Mouse (Mus musculus) MEL (cell line): ENCODE measurements around the gene Pcgf3. TPM values are rescaled to one million over a fixed set of nuclear protein-coding genes. Genes with fewer than 3 reads are reported as not detected.

Source experiments
- DNase-seq: peaks from one replicate; pipeline ENCODE4 v3.0.0; 2011; ENCODE audit warnings: low read depth, low spot score
- H3K27ac ChIP-seq: 2 replicates; pipeline ENCODE4 v1.5.1; 2012; ENCODE audit warnings: low read depth, mild to moderate bottlenecking, control low read depth, low read length, moderate library complexity; ENCODE audit not compliant: control insufficient read depth
- H3K27me3 ChIP-seq, 2 experiments: fragments of 150-350 bp in 1 of 2; sonication (generic) in 1 of 2; 2 replicates each; pipeline ENCODE4 v1.6.1; 2012; ENCODE audit warnings: low read length in 2 of 2, mild to moderate bottlenecking in 2 of 2, improper control_type of control experiment in 1 of 2, moderate library complexity in 1 of 2; ENCODE audit not compliant: insufficient read depth in 2 of 2, control insufficient read depth in 1 of 2
- H3K36me3 ChIP-seq, 2 experiments: 2 replicates each; pipeline ENCODE4 v1.6.1; 2012 to 2014; ENCODE audit warnings: low read length in 2 of 2, improper control_type of control experiment in 1 of 2, inconsistent platforms in 1 of 2, mild to moderate bottlenecking in 1 of 2; ENCODE audit not compliant: insufficient read depth in 2 of 2, control insufficient read depth in 1 of 2
- H3K4me1 ChIP-seq, 2 experiments: fragments of 150-350 bp in 1 of 2; sonication (generic) in 1 of 2; 2 replicates each; pipeline ENCODE4 v1.6.1; 2012; ENCODE audit warnings: low read length in 2 of 2, improper control_type of control experiment in 1 of 2, mild to moderate bottlenecking in 1 of 2; ENCODE audit not compliant: insufficient read depth in 2 of 2, control insufficient read depth in 1 of 2
- H3K4me3 ChIP-seq, 2 experiments: fragments of 150-350 bp in 1 of 2; sonication (generic) in 1 of 2; 2 replicates each; pipeline ENCODE4 v1.5.1; 2012; ENCODE audit warnings: low read depth in 2 of 2, low read length in 2 of 2, mild to moderate bottlenecking in 2 of 2, moderate library complexity in 2 of 2, control low read depth in 1 of 2, improper control_type of control experiment in 1 of 2; ENCODE audit not compliant: control insufficient read depth in 1 of 2, insufficient read depth in 1 of 2
- H3K79me2 ChIP-seq: 2 replicates; pipeline ENCODE4 v1.6.1; 2012; ENCODE audit warnings: mild to moderate bottlenecking, low read length, moderate library complexity; ENCODE audit not compliant: control insufficient read depth, poor library complexity, insufficient read depth
- H3K9ac ChIP-seq: 2 replicates; pipeline ENCODE4 v1.6.1; 2012; ENCODE audit warnings: low read depth, mild to moderate bottlenecking, control low read depth, low read length, moderate library complexity; ENCODE audit not compliant: control insufficient read depth, poor library complexity, severe bottlenecking
- H3K9me3 ChIP-seq: fragments of 150-350 bp; sonication (generic); replicated peaks from 2 replicates; pipeline ENCODE4 v1.6.1; 2012; ENCODE audit warnings: mild to moderate bottlenecking, low read length, improper control_type of control experiment, moderate library complexity; ENCODE audit not compliant: insufficient read depth
- BHLHE40 ChIP-seq: IDR thresholded peaks from 2 replicates; pipeline ENCODE4 v1.6.1; 2012; ENCODE audit warnings: low read depth, mild to moderate bottlenecking, inconsistent platforms, low read length, improper control_type of control experiment, borderline replicate concordance
- CHD1 ChIP-seq: IDR thresholded peaks from 2 replicates; pipeline ENCODE4 v1.6.1; 2012; ENCODE audit warnings: low read depth, mild to moderate bottlenecking, inconsistent platforms, low read length, improper control_type of control experiment
- ELF1 ChIP-seq: IDR thresholded peaks from 2 replicates; pipeline ENCODE4 v1.6.1; 2014; ENCODE audit warnings: low read depth, mild to moderate bottlenecking, inconsistent platforms, low read length, improper control_type of control experiment, moderate library complexity
- ETS1 ChIP-seq: IDR thresholded peaks from 2 replicates; pipeline ENCODE4 v1.6.1; 2012; ENCODE audit warnings: low read depth, mild to moderate bottlenecking, inconsistent platforms, low read length, improper control_type of control experiment, moderate library complexity
- MAFK ChIP-seq: IDR thresholded peaks from 2 replicates; pipeline ENCODE4 v1.6.1; 2011; ENCODE audit warnings: low read depth, mild to moderate bottlenecking, low read length, improper control_type of control experiment, borderline replicate concordance
- MAX ChIP-seq: IDR thresholded peaks from 2 replicates; pipeline ENCODE4 v1.6.1; 2011; ENCODE audit warnings: low read length, improper control_type of control experiment
- MEF2A ChIP-seq: IDR thresholded peaks from 2 replicates; pipeline ENCODE4 v1.6.1; 2014; ENCODE audit warnings: low read depth, mild to moderate bottlenecking, inconsistent platforms, low read length, improper control_type of control experiment; ENCODE audit not compliant: poor library complexity, insufficient replicate concordance, severe bottlenecking; ENCODE audit errors: extremely low read depth
- NRF1 ChIP-seq: IDR thresholded peaks from 2 replicates; pipeline ENCODE4 v1.6.1; 2014; ENCODE audit warnings: low read depth, mild to moderate bottlenecking, inconsistent platforms, low read length, improper control_type of control experiment, moderate library complexity; ENCODE audit not compliant: poor library complexity, insufficient read depth, severe bottlenecking
- POLR2AphosphoS5 ChIP-seq: IDR thresholded peaks from 2 replicates; pipeline ENCODE4 v1.6.1; 2012; ENCODE audit warnings: low read depth, borderline replicate concordance, mild to moderate bottlenecking, inconsistent platforms, low read length, moderate library complexity, mixed read lengths
- RCOR1 ChIP-seq: IDR thresholded peaks from 2 replicates; pipeline ENCODE4 v1.6.1; 2012; ENCODE audit warnings: low read depth, mild to moderate bottlenecking, inconsistent platforms, low read length, improper control_type of control experiment
- SIN3A ChIP-seq: IDR thresholded peaks from 2 replicates; pipeline ENCODE4 v1.6.1; 2012; ENCODE audit warnings: low read length, improper control_type of control experiment, inconsistent platforms
- SMC3 ChIP-seq: IDR thresholded peaks from 2 replicates; pipeline ENCODE4 v1.6.1; 2011; ENCODE audit warnings: low read depth, low read length, improper control_type of control experiment
- TCF12 ChIP-seq: IDR thresholded peaks from 2 replicates; pipeline ENCODE4 v1.6.1; 2014; ENCODE audit warnings: low read depth, mild to moderate bottlenecking, inconsistent platforms, low read length, improper control_type of control experiment, moderate library complexity
- UBTF ChIP-seq: IDR thresholded peaks from 2 replicates; pipeline ENCODE4 v1.6.1; 2012; ENCODE audit warnings: low read depth, mild to moderate bottlenecking, inconsistent platforms, low read length, improper control_type of control experiment, moderate library complexity, borderline replicate concordance; ENCODE audit not compliant: insufficient read depth
- USF2 ChIP-seq, 2 experiments: IDR thresholded peaks; 2 replicates each; pipeline ENCODE4 v1.6.1; 2011 to 2012; ENCODE audit warnings: improper control_type of control experiment in 2 of 2, low read length in 2 of 2, borderline replicate concordance in 1 of 2, inconsistent platforms in 1 of 2, low read depth in 1 of 2, mild to moderate bottlenecking in 1 of 2; ENCODE audit not compliant: insufficient read depth in 1 of 2
- ZKSCAN1 ChIP-seq: IDR thresholded peaks from 2 replicates; pipeline ENCODE4 v1.6.1; 2012; ENCODE audit warnings: low read depth, mild to moderate bottlenecking, inconsistent platforms, low read length, improper control_type of control experiment, moderate library complexity
- polyA plus RNA-seq, 2 experiments: library from polyadenylated mRNA; stranded (reverse) in 1 of 2; unstranded in 1 of 2; fragments of >175 nt in 1 of 2; fragments of >200 nt in 1 of 2; gene quantifications; 2 replicates each; pipeline versions ENCODE4 v1.2.1 to v1.2.4; 2012; ENCODE audit warnings: low replicate concordance in 2 of 2, low read depth in 1 of 2; ENCODE audit not compliant: insufficient read length in 2 of 2, insufficient read depth in 1 of 2, missing spikeins in 1 of 2
- total RNA-seq: library from RNA; depleted of rRNA; stranded (reverse); fragments of 300-350 nt; gene quantifications from 2 replicates; pipeline ENCODE4 v1.2.3, GENCODE M21; 2012

The Pcgf3 gene
- total and polyA plus RNA-seq, 3 experiments, result 7.3 to 26.4 TPM; not detected in 1

- H3K27ac ChIP-seq, result no peak within 1 kb of the TSS
- peak; percentile 65 for DNase-seq
- H3K27me3 ChIP-seq, result peaks cover 0 to 4% of the 10 kb centered on the region in 2 experiments; a peak in 2 of 4 replicates
- H3K79me2 ChIP-seq, result no peaks in the 10 kb centered on the region
- no peaks in the 10 kb centered on the region for H3K9me3 ChIP-seq
- no peaks in the 10 kb centered on the region for H3K36me3 ChIP-seq
- no peak within 1 kb of the TSS for H3K4me3 ChIP-seq
- no peak for TF ChIP-seq ZKSCAN1
- TF ChIP-seq USF2 (IDR thresholded peaks at IDR 0.05; ENCODE audit: borderline replicate concordance in 1 of 2, insufficient read depth in 1 of 2, low read depth in 1 of 2, low read length in 2 of 2), result no peak
- TF ChIP-seq ELF1, result no peak
- no peak for TF ChIP-seq POLR2AphosphoS5
- peak; percentile 25; the same call in 1 of the 2 replicates for TF ChIP-seq SMC3
- no peak for TF ChIP-seq MAFK
- no peak for TF ChIP-seq CHD1
- no peak for TF ChIP-seq RCOR1
- TF ChIP-seq UBTF, result no peak
- TF ChIP-seq ETS1, result no peak
- TF ChIP-seq NRF1, result no peak
- TF ChIP-seq SIN3A, result peak; percentile 43; the same call in 1 of the 2 replicates
- no peak for TF ChIP-seq TCF12
- no peak for TF ChIP-seq MAX
- H3K9ac ChIP-seq, result no peak within 1 kb of the TSS
- H3K4me1 ChIP-seq, result no peaks in the 10 kb centered on the region
Observed at GRCm38 (mm10) chr5:108549489-108550206, 88.6 kb downstream of the Pcgf3 start, which contains the start of gene Cplx1. Gene Cplx1, minus strand, starts transcription at chr5:108550024.

DNA sequence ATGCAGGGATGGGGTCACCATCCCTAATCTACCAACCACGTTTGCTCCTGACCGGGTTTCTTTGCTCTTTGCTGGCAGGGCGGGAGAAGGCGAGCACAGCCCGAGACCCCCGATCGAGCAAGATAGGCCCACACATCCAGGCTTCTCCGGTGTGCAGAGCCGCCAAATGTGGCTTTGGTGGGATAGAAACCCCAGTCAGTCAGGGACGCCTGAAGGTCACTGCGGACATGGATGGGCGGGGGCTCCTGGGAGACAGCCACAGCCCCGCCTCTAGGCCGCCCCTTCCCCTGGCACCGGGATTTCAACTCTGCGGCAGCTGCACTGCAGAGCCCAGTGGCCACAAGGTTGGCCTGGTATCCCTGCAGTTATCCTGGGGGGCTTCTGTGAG is 89.2 kb downstream of the Pcgf3 start:
- DNase-seq, result no peak
- no peak overlapping the region for H3K27ac ChIP-seq
- peaks cover 0 to 10% of the 10 kb centered on the region in 2 experiments; a peak in 2 of 4 replicates for H3K27me3 ChIP-seq
- TF ChIP-seq POLR2AphosphoS5, result no peak
- TF ChIP-seq BHLHE40, result no peak
- TF ChIP-seq MEF2A, result no peak
- TF ChIP-seq SIN3A, result no peak
- TF ChIP-seq MAFK, result no peak
- no peak for TF ChIP-seq USF2 (IDR thresholded peaks at IDR 0.05; ENCODE audit: borderline replicate concordance in 1 of 2, insufficient read depth in 1 of 2, low read depth in 1 of 2, low read length in 2 of 2)
- H3K9me3 ChIP-seq, result no peaks in the 10 kb centered on the region
- H3K4me1 ChIP-seq, result no peaks in the 10 kb centered on the region
- no peaks in the 10 kb centered on the region for H3K79me2 ChIP-seq
- no peak overlapping the region for H3K4me3 ChIP-seq
- no peaks in the 10 kb centered on the region for H3K36me3 ChIP-seq
- H3K9ac ChIP-seq, result no peak overlapping the region
